ENCODE assay signal across 13 mouse cellular contexts in genomic region chr2:142803760-142804448, GRCm38 (mm10).
"Had no signal": no experiment of that assay in that cellular context is flagged by ENCODE, and none has a peak within 500 bp of the region (broad histone marks: within the 10 kb centered on the region; RNA-seq: fewer than 3 reads in every experiment).

No protein-coding gene starts in this region.

- DNase-seq: liver, embryonic 13.5 days; lung, adult 2 months; lung, postnatal 36 days; midbrain, embryonic 14.5 days; right cerebral cortex, adult 18-20 months; right cerebral cortex, postnatal 25 days had no signal

- H3K27ac ChIP-seq: hindbrain, embryonic 15.5 days; layer of hippocampus, adult 2 months; limb, embryonic 12.5 days; liver, embryonic 13.5 days; neural tube, embryonic 15.5 days; stomach, postnatal 0 days had no signal

- H3K27me3 ChIP-seq: hindbrain, embryonic 15.5 days; limb, embryonic 12.5 days; liver, embryonic 13.5 days; neural tube, embryonic 15.5 days had no signal

- H3K9me3 ChIP-seq: hindbrain, embryonic 15.5 days; limb, embryonic 12.5 days; liver, embryonic 13.5 days; neural tube, embryonic 15.5 days had no signal

- H3K4me3 ChIP-seq: hindbrain, embryonic 15.5 days; layer of hippocampus, adult 2 months; limb, embryonic 12.5 days; liver, embryonic 13.5 days; myocyte; neural tube, embryonic 15.5 days had no signal

- H3K9ac ChIP-seq: hindbrain, embryonic 15.5 days; limb, embryonic 12.5 days; liver, embryonic 13.5 days; neural tube, embryonic 15.5 days had no signal

- H3K36me3 ChIP-seq: hindbrain, embryonic 15.5 days; limb, embryonic 12.5 days; liver, embryonic 13.5 days; neural tube, embryonic 15.5 days had no signal

- H3K4me1 ChIP-seq: hindbrain, embryonic 15.5 days; limb, embryonic 12.5 days; liver, embryonic 13.5 days; neural tube, embryonic 15.5 days had no signal

- ATAC-seq: lung, postnatal 0 days had no signal

- H3K4me2 ChIP-seq: hindbrain, embryonic 15.5 days; limb, embryonic 12.5 days; liver, embryonic 13.5 days; neural tube, embryonic 15.5 days had no signal
